Mouse (Mus musculus) spleen, adult 2 months (tissue): ENCODE results near the gene Slc35b1. TPM values are rescaled to one million over a fixed set of nuclear protein-coding genes. Genes with fewer than 3 reads are reported as not detected.

ENCODE experiments used
- DNase-seq, 2 experiments: peaks; one replicate each; pipeline versions ENCODE4 v3.0.0 to v3.0.0-alpha.2; 2012 to 2021; ENCODE audit warnings: low spot score in 2 of 2, low read depth in 1 of 2
- H3K27ac ChIP-seq: fragments of 200-500 bp; 2 replicates; pipeline ENCODE4 v1.5.1; 2012; ENCODE audit warnings: low read length, inconsistent platforms; ENCODE audit not compliant: insufficient read depth
- H3K27me3 ChIP-seq: fragments of 200-500 bp; 2 replicates; pipeline ENCODE4 v1.6.1; 2012; ENCODE audit warnings: mild to moderate bottlenecking, moderate library complexity, low read length, inconsistent platforms; ENCODE audit not compliant: control insufficient read depth, insufficient read depth
- H3K36me3 ChIP-seq: fragments of 200-500 bp; 2 replicates; pipeline ENCODE4 v1.6.1; 2012; ENCODE audit warnings: mild to moderate bottlenecking, low read length, inconsistent platforms; ENCODE audit not compliant: control insufficient read depth, insufficient read depth
- H3K4me1 ChIP-seq: fragments of 200-500 bp; 2 replicates; pipeline ENCODE4 v1.6.1; 2011; ENCODE audit warnings: inconsistent platforms; ENCODE audit not compliant: control insufficient read depth, insufficient read depth, insufficient read length
- H3K4me3 ChIP-seq: fragments of 200-500 bp; 2 replicates; pipeline ENCODE4 v1.5.1; 2011; ENCODE audit warnings: mild to moderate bottlenecking, inconsistent platforms; ENCODE audit not compliant: insufficient read depth, insufficient read length; ENCODE audit errors: extremely low read depth
- CTCF ChIP-seq: fragments of 200-500 bp; IDR thresholded peaks from 2 replicates; pipeline ENCODE4 v1.5.1; 2011; ENCODE audit warnings: mild to moderate bottlenecking, inconsistent platforms; ENCODE audit not compliant: insufficient read depth, insufficient read length, insufficient replicate concordance; ENCODE audit errors: extremely low read depth
- POLR2A ChIP-seq: fragments of 200-500 bp; IDR thresholded peaks from 2 replicates; pipeline ENCODE4 v1.6.1; 2011; ENCODE audit warnings: low read depth, low read length, inconsistent platforms
- WGBS: fragments of 180-500 bp; shearing (Covaris S2); methylation state at CpG from one replicate; pipeline ENCODE4 v1.1.7; 2018; 5-methylcytosine and 5-hydroxymethylcytosine counted together
- polyA plus RNA-seq: library from polyadenylated mRNA; depleted of rRNA; stranded (reverse); fragments of >200 nt; gene quantifications from 2 replicates; pipeline ENCODE4 v1.2.3, GENCODE M21; 2012; rRNA removed

The Slc35b1 gene
- polyA plus RNA-seq, 1 experiment, result 40.9 TPM

DNA sequence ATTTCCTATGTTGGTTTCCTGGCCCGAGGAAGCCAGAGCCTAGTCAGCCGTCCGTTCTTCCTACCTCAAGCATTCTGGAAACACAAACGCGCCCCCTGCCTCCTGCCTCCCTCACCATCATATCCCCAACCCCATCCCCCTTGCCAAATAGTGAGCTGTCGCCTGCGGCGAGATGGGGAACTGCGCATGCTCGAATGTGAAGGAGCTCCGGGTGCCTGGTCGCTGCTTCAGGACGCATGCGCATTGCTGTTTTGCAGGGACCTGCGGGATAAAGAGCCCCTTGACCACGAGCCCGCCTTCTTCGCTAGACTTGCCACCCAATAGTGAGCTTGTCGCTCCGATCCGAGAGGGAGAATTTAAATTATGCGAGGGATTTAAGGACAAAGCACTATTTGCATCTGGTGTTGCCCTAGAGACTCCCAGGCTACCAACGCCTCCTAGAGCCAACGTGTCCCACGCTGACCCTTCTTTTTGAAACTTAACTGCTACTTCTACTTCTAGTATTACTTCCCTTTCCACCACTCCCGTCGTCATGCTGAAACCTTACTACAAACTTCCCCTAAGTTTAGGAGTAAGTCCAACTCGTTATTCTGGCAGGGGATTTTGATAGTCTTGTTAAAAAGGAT lies 30.2 kb downstream of the Slc35b1 start:
- peak overlapping the region; percentile 80 for H3K4me3 ChIP-seq
- peak overlapping the region; percentile 90 for H3K27ac ChIP-seq
- no peaks in the 10 kb centered on the region for H3K27me3 ChIP-seq
- peak; percentile 90 to 91 for DNase-seq
- TF ChIP-seq POLR2A, result no peak
- no peak for TF ChIP-seq CTCF
- H3K36me3 ChIP-seq, result peaks cover 2% of the 10 kb centered on the region; the same call in 1 of the 2 replicates
- under 1% methylated on average over 28 of the region's 28 CpGs for WGBS
- H3K4me1 ChIP-seq, result peaks cover 2% of the 10 kb centered on the region; the same call in 1 of the 2 replicates

DNA sequence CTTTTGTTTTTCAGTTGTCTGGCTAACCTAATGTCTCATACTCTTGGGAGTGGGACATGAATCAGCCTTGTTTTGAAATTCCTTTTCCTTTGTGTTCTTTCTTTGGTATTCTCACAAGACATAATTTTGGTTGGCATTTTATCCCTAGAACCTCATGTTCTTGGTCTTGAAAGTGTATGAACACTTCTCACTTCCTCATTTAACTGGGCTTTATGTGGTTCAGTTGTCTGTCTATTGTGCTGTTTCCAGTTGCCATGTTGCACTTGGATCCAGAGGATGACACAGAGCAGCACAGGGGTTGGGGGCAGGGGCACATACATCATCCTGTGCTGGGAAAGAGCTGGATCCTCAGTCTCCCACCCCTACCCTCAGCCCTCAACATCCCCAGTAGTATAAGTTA lies 31.4 kb downstream of the Slc35b1 start:
- Histone ChIP-seq H3K36me3 (peaks cover 2% of the 10 kb centered on the region; the same call in 1 of the 2 replicates), H3K27ac (peak overlapping the region; percentile 40), H3K27me3 (no peaks in the 10 kb centered on the region), H3K4me1 (peaks cover 2% of the 10 kb centered on the region; the same call in 1 of the 2 replicates), H3K4me3 (no peak overlapping the region)
- TF ChIP-seq POLR2A, result no peak
- no peak for TF ChIP-seq CTCF
- DNase-seq, result no peak

DNA sequence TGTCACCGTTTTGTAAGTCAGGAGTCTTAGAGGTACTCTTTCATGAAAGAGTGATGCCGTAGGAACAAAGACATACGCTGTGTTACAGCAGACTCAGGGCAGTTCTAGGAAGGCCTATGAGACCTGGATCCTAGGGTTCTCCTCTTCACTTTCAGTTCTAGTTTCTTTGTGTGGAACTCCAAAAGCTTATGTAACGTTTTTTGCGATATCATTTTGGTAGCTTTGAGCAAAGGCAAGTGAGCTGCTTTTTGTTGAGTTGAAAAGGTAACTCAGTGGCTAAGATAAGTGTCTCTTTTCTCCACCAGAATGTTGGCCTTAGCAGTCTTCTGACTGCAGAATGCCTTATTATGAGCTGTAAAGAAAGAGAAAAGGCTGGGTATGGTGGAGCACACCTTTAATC lies 32.8 kb downstream of the Slc35b1 start:
- peaks cover 2% of the 10 kb centered on the region; the same call in 1 of the 2 replicates for H3K4me1 ChIP-seq
- H3K27ac ChIP-seq, result no peak overlapping the region
- DNase-seq, result no peak
- peaks cover 2% of the 10 kb centered on the region; the same call in 1 of the 2 replicates for H3K36me3 ChIP-seq
- 68% methylated on average over 5 of the region's 5 CpGs for WGBS
- no peak overlapping the region for H3K4me3 ChIP-seq
- H3K27me3 ChIP-seq, result no peaks in the 10 kb centered on the region
- no peak for TF ChIP-seq POLR2A
- TF ChIP-seq CTCF, result no peak

- Histone ChIP-seq H3K27me3 (no peaks in the 10 kb centered on the region), H3K27ac (no peak overlapping the region), H3K36me3 (peaks cover 2% of the 10 kb centered on the region; the same call in 1 of the 2 replicates), H3K4me1 (peaks cover 2% of the 10 kb centered on the region; the same call in 1 of the 2 replicates), H3K4me3 (no peak overlapping the region)
- no peak for DNase-seq
- TF ChIP-seq POLR2A, result no peak
- no peak for TF ChIP-seq CTCF
- WGBS, result 84% methylated on average over 2 of the region's 2 CpGs
Measured at GRCm38 (mm10) chr11:95420880-95421435, 36.5 kb downstream of the Slc35b1 start.

- DNase-seq, result no peak
- no peak overlapping the region for H3K4me3 ChIP-seq
- no peaks in the 10 kb centered on the region for H3K4me1 ChIP-seq
- WGBS, result 95% methylated on average over 3 of the region's 3 CpGs
- H3K36me3 ChIP-seq, result peaks cover 2% of the 10 kb centered on the region; the same call in 1 of the 2 replicates
- H3K27ac ChIP-seq, result no peak overlapping the region
- no peak for TF ChIP-seq CTCF
- TF ChIP-seq POLR2A, result no peak
- H3K27me3 ChIP-seq, result no peaks in the 10 kb centered on the region
Measured at GRCm38 (mm10) chr11:95423505-95423904, 39.0 kb downstream of the Slc35b1 start.

GRCm38 (mm10) chr11:95431344-95431743 lies 46.9 kb downstream of the Slc35b1 start:
- Histone ChIP-seq H3K27me3 (no peaks in the 10 kb centered on the region), H3K4me3 (no peak overlapping the region), H3K4me1 (0 out of 2 replicates have a peak, but pooled peaks cover 2% of the 10 kb centered on the region), H3K27ac (no peak overlapping the region), H3K36me3 (no peaks in the 10 kb centered on the region; the same call in 1 of the 2 replicates)
- WGBS, result 81% methylated on average over 2 of the region's 2 CpGs
- TF ChIP-seq POLR2A, result no peak
- TF ChIP-seq CTCF, result no peak
- DNase-seq, result no peak

- 92% methylated on average over 2 of the region's 2 CpGs for WGBS
- TF ChIP-seq CTCF (peak; percentile 54; the same call in 1 of the 2 replicates), POLR2A (no peak)
- Histone ChIP-seq H3K4me3 (no peak overlapping the region), H3K27ac (no peak overlapping the region), H3K27me3 (no peaks in the 10 kb centered on the region), H3K36me3 (no peaks in the 10 kb centered on the region; the same call in 1 of the 2 replicates), H3K4me1 (0 out of 2 replicates have a peak, but pooled peaks cover 2% of the 10 kb centered on the region)
- DNase-seq, result peak in 1 of 2 experiments; percentile 33
Measured at GRCm38 (mm10) chr11:95432194-95432593, 47.7 kb downstream of the Slc35b1 start.

Other genes with a start within 250 kb of the Slc35b1 start
- not detected in 2 replicates for gene Dlx4, start 238.4 kb upstream of the Slc35b1 start, polyA plus RNA-seq
- gene Tac4, start 123.2 kb upstream of the Slc35b1 start, polyA plus RNA-seq, result 0.40 and 0.44 TPM in 2 replicates
- 25.2 and 29.4 TPM in 2 replicates for gene Kat7, start 74.4 kb upstream of the Slc35b1 start, polyA plus RNA-seq
- 123 and 142 TPM in 2 replicates for gene Fam117a, start 47.7 kb upstream of the Slc35b1 start, polyA plus RNA-seq
- 31.0 and 31.4 TPM in 2 replicates for gene Spop, start 29.4 kb downstream of the Slc35b1 start, polyA plus RNA-seq
- gene Nxph3, start 129.9 kb downstream of the Slc35b1 start, polyA plus RNA-seq, result 0.27 and 0.54 TPM in 2 replicates
- gene Ngfr, start 203.0 kb downstream of the Slc35b1 start, polyA plus RNA-seq, result 7.3 and 12.0 TPM in 2 replicates